Mouse (Mus musculus): ENCODE measurements around the gene Adgrg5. TPM values are rescaled to one million over a fixed set of nuclear protein-coding genes. Genes with fewer than 3 reads are reported as not detected.

The Adgrg5 gene
- polyA plus RNA-seq, 1 experiment from 2014 or later, result 0.21 TPM

- no peak overlapping the region for H3K27ac ChIP-seq (ENCODE audit: low read depth)
- TF ChIP-seq CTCF (IDR thresholded peaks at IDR 0.05; ENCODE audit: low read depth), result no peak
- H3K27me3 ChIP-seq (ENCODE audit: insufficient read depth, low read length), result no peaks in the 10 kb centered on the region
- 64% methylated on average over 4 of the region's 4 CpGs for WGBS
- H3K4me2 ChIP-seq, result no peak overlapping the region
- H3K9ac ChIP-seq, result no peak overlapping the region
- no peak overlapping the region for H3K4me3 ChIP-seq (ENCODE audit: low read depth, low read length)
- ATAC-seq (ENCODE audit: insufficient read depth) (no peak), DNase-seq (no peak)
- H3K4me1 ChIP-seq (ENCODE audit: insufficient read depth), result no peaks in the 10 kb centered on the region
- H3K9me3 ChIP-seq (ENCODE audit: low read depth, low read length), result no peaks in the 10 kb centered on the region
- no peaks in the 10 kb centered on the region for H3K36me3 ChIP-seq (ENCODE audit: insufficient read depth)
These were observed 43.6 kb downstream of the Adgrg5 start for GRCm38 (mm10) chr8:94967071-94967470.

- ATAC-seq (ENCODE audit: insufficient read depth), result no peak
- no peak overlapping the region for H3K4me3 ChIP-seq (ENCODE audit: low read depth, low read length)
- H3K27me3 ChIP-seq (ENCODE audit: insufficient read depth, low read length), result no peaks in the 10 kb centered on the region
- no peak for DNase-seq
- no peaks in the 10 kb centered on the region for H3K4me1 ChIP-seq (ENCODE audit: insufficient read depth)
- WGBS, result 80% methylated on average over 3 of the region's 3 CpGs
- no peaks in the 10 kb centered on the region for H3K9me3 ChIP-seq (ENCODE audit: low read depth, low read length)
- no peak for TF ChIP-seq CTCF (IDR thresholded peaks at IDR 0.05; ENCODE audit: low read depth)
- H3K4me2 ChIP-seq, result no peak overlapping the region
- no peaks in the 10 kb centered on the region for H3K36me3 ChIP-seq (ENCODE audit: insufficient read depth)
- H3K9ac ChIP-seq, result no peak overlapping the region
- no peak overlapping the region for H3K27ac ChIP-seq (ENCODE audit: low read depth)
These were observed 44.1 kb downstream of the Adgrg5 start for GRCm38 (mm10) chr8:94967554-94967953.

- WGBS, result 86% methylated on average over 9 of the region's 9 CpGs
- Histone ChIP-seq H3K4me3 (ENCODE audit: low read depth, low read length) (no peak overlapping the region), H3K9ac (no peak overlapping the region), H3K4me2 (no peak overlapping the region), H3K27ac (ENCODE audit: low read depth) (no peak overlapping the region), H3K9me3 (ENCODE audit: low read depth, low read length) (no peaks in the 10 kb centered on the region), H3K27me3 (ENCODE audit: insufficient read depth, low read length) (peaks cover 5% of the 10 kb centered on the region; the same call in 1 of the 2 replicates), H3K4me1 (ENCODE audit: insufficient read depth) (peaks cover 3% of the 10 kb centered on the region; the same call in 1 of the 2 replicates), H3K36me3 (ENCODE audit: insufficient read depth) (no peaks in the 10 kb centered on the region)
- no peak for TF ChIP-seq CTCF (IDR thresholded peaks at IDR 0.05; ENCODE audit: low read depth)
- no peak for DNase-seq
- ATAC-seq (ENCODE audit: insufficient read depth), result no peak
These were observed 49.8 kb downstream of the Adgrg5 start for GRCm38 (mm10) chr8:94973270-94973669.

- Histone ChIP-seq H3K4me3 (ENCODE audit: low read depth, low read length) (no peak overlapping the region), H3K27ac (ENCODE audit: low read depth) (peak overlapping the region; percentile 83), H3K9ac (no peak overlapping the region), H3K4me1 (ENCODE audit: insufficient read depth) (peaks cover 3% of the 10 kb centered on the region; the same call in 1 of the 2 replicates), H3K27me3 (ENCODE audit: insufficient read depth, low read length) (peaks cover 6% of the 10 kb centered on the region; the same call in 1 of the 2 replicates), H3K4me2 (no peak overlapping the region), H3K36me3 (ENCODE audit: insufficient read depth) (no peaks in the 10 kb centered on the region), H3K9me3 (ENCODE audit: low read depth, low read length) (no peaks in the 10 kb centered on the region)
- 73% methylated on average over 9 of the region's 9 CpGs for WGBS
- DNase-seq (no peak), ATAC-seq (ENCODE audit: insufficient read depth) (no peak)
- no peak for TF ChIP-seq CTCF (IDR thresholded peaks at IDR 0.05; ENCODE audit: low read depth)
These were observed 50.3 kb downstream of the Adgrg5 start for GRCm38 (mm10) chr8:94973786-94974185.

GRCm38 (mm10) chr8:94974467-94975165, 51.1 kb downstream of the Adgrg5 start, which contains the start of gene Adgrg1:
Adgrg1 (plus strand) TSS chr8:94974751.
- peak; percentile 62 for DNase-seq
- ATAC-seq (ENCODE audit: insufficient read depth), result peak; percentile 68
- H3K27ac ChIP-seq (ENCODE audit: low read depth), result peak within 1 kb of the TSS; percentile 90
- H3K27me3 ChIP-seq (ENCODE audit: insufficient read depth, low read length), result peaks cover 6% of the 10 kb centered on the region; the same call in 1 of the 2 replicates
- H3K4me3 ChIP-seq (ENCODE audit: low read depth, low read length), result no peak within 1 kb of the TSS
- H3K9ac ChIP-seq, result no peak within 1 kb of the TSS
- H3K9me3 ChIP-seq (ENCODE audit: low read depth, low read length), result no peaks in the 10 kb centered on the region
- WGBS, result 27% methylated on average over 7 of the region's 7 CpGs
- H3K4me2 ChIP-seq, result 0 out of 2 replicates have a peak within 1 kb of the TSS, but pooled peaks have one; percentile 18
- no peak for TF ChIP-seq CTCF (IDR thresholded peaks at IDR 0.05; ENCODE audit: low read depth)
- peaks cover 3% of the 10 kb centered on the region; the same call in 1 of the 2 replicates for H3K4me1 ChIP-seq (ENCODE audit: insufficient read depth)
- H3K36me3 ChIP-seq (ENCODE audit: insufficient read depth), result no peaks in the 10 kb centered on the region

GRCm38 (mm10) chr8:94976651-94977417, 53.3 kb downstream of the Adgrg5 start:
- Histone ChIP-seq H3K27me3 (ENCODE audit: insufficient read depth, low read length) (peaks cover 6% of the 10 kb centered on the region; the same call in 1 of the 2 replicates), H3K4me3 (ENCODE audit: low read depth, low read length) (peak overlapping the region; percentile 42), H3K9me3 (ENCODE audit: low read depth, low read length) (no peaks in the 10 kb centered on the region), H3K4me2 (peak overlapping the region; percentile 59), H3K9ac (peak overlapping the region; percentile 50), H3K36me3 (ENCODE audit: insufficient read depth) (no peaks in the 10 kb centered on the region), H3K27ac (ENCODE audit: low read depth) (peak overlapping the region; percentile 93), H3K4me1 (ENCODE audit: insufficient read depth) (peaks cover 3% of the 10 kb centered on the region; the same call in 1 of the 2 replicates)
- 12% methylated on average over 17 of the region's 17 CpGs for WGBS
- ATAC-seq (ENCODE audit: insufficient read depth) (peak; percentile 60), DNase-seq (peak; percentile 71)
- TF ChIP-seq CTCF (IDR thresholded peaks at IDR 0.05; ENCODE audit: low read depth), result no peak

GRCm38 (mm10) chr8:94978131-94978530, 54.6 kb downstream of the Adgrg5 start:
- WGBS, result 32% methylated on average over 9 of the region's 9 CpGs
- no peak for ATAC-seq (ENCODE audit: insufficient read depth)
- peak overlapping the region; percentile 93 for H3K27ac ChIP-seq (ENCODE audit: low read depth)
- no peaks in the 10 kb centered on the region for H3K9me3 ChIP-seq (ENCODE audit: low read depth, low read length)
- peak overlapping the region; percentile 50 for H3K9ac ChIP-seq
- no peak for TF ChIP-seq CTCF (IDR thresholded peaks at IDR 0.05; ENCODE audit: low read depth)
- peak overlapping the region; percentile 42 for H3K4me3 ChIP-seq (ENCODE audit: low read depth, low read length)
- DNase-seq, result no peak
- no peaks in the 10 kb centered on the region for H3K36me3 ChIP-seq (ENCODE audit: insufficient read depth)
- peaks cover 3% of the 10 kb centered on the region; the same call in 1 of the 2 replicates for H3K4me1 ChIP-seq (ENCODE audit: insufficient read depth)
- peaks cover 6% of the 10 kb centered on the region; the same call in 1 of the 2 replicates for H3K27me3 ChIP-seq (ENCODE audit: insufficient read depth, low read length)
- H3K4me2 ChIP-seq, result peak overlapping the region; percentile 59
